Mouse (Mus musculus): ENCODE results near the gene Pitpnm1. TPM values are rescaled to one million over a fixed set of nuclear protein-coding genes. Genes with fewer than 3 reads are reported as not detected.
A peak's percentile ranks its signal among the peaks of the same experiment; 100 is the strongest.
"Not testable (repeated sequence)": the region's sequence is repeated elsewhere in the genome, so short reads cannot be mapped to it uniquely, and the experiment has no call there.

The Pitpnm1 gene
- polyA plus RNA-seq, 1 experiment from 2014 or later = 7.3 TPM

- peak overlapping the region; percentile 9; the same call in 1 of the 2 replicates for H3K4me2 ChIP-seq (replicated peaks)
- peak; percentile 20; the same call in 1 of the 2 replicates for ATAC-seq (ENCODE audit: low FRiP score, low read depth)
- WGBS = 33% methylated on average over 5 of the region's 5 CpGs
These were observed 14.0 kb downstream of the Pitpnm1 start for GRCm38 (mm10) chr19:4113806-4114230.

GRCm38 (mm10) chr19:4114551-4114950, 14.8 kb downstream of the Pitpnm1 start:
- Histone ChIP-seq H3K4me2 (replicated peaks) (no peak overlapping the region), H3K27ac (peak overlapping the region; percentile 69; the same call in 1 of the 2 replicates), H3K9me3 (no peaks in the 10 kb centered on the region), H3K4me1 (peaks cover 20% of the 10 kb centered on the region), H3K9ac (0 out of 2 replicates have a peak overlapping the region, but pooled peaks have one; percentile 25), H3K27me3 (no peaks in the 10 kb centered on the region), H3K4me3 (no peak overlapping the region), H3K36me3 (peaks cover 75% of the 10 kb centered on the region)
- WGBS = 92% methylated on average over 10 of the region's 10 CpGs
- ATAC-seq (ENCODE audit: low FRiP score, low read depth) = no peak

More at GRCm38 (mm10) chr19:4113806-4114230, 14.0 kb downstream of the Pitpnm1 start:
- Histone ChIP-seq H3K4me3 (no peak overlapping the region), H3K27me3 (no peaks in the 10 kb centered on the region), H3K4me1 (peaks cover 20% of the 10 kb centered on the region), H3K27ac (peak overlapping the region; percentile 69; the same call in 1 of the 2 replicates), H3K9ac (0 out of 2 replicates have a peak overlapping the region, but pooled peaks have one; percentile 35), H3K9me3 (no peaks in the 10 kb centered on the region), H3K36me3 (peaks cover 72% of the 10 kb centered on the region)

GRCm38 (mm10) chr19:4115144-4115543, 15.3 kb downstream of the Pitpnm1 start:
- Histone ChIP-seq H3K9ac (0 out of 2 replicates have a peak overlapping the region, but pooled peaks have one; percentile 25), H3K9me3 (no peaks in the 10 kb centered on the region), H3K27me3 (no peaks in the 10 kb centered on the region), H3K36me3 (peaks cover 75% of the 10 kb centered on the region), H3K27ac (no peak overlapping the region; the same call in 1 of the 2 replicates), H3K4me3 (no peak overlapping the region), H3K4me2 (replicated peaks) (no peak overlapping the region), H3K4me1 (peaks cover 22% of the 10 kb centered on the region)
- 95% methylated on average over 10 of the region's 10 CpGs for WGBS
- ATAC-seq (ENCODE audit: low FRiP score, low read depth) = no peak

GRCm38 (mm10) chr19:4115816-4116215, 16.0 kb downstream of the Pitpnm1 start:
- peaks cover 29% of the 10 kb centered on the region for H3K4me1 ChIP-seq
- no peaks in the 10 kb centered on the region for H3K9me3 ChIP-seq
- no peak for ATAC-seq (ENCODE audit: low FRiP score, low read depth)
- 85% methylated on average over 11 of the region's 11 CpGs for WGBS
- peaks cover 75% of the 10 kb centered on the region for H3K36me3 ChIP-seq
- H3K4me2 ChIP-seq (replicated peaks) = no peak overlapping the region
- H3K27ac ChIP-seq = no peak overlapping the region
- H3K27me3 ChIP-seq = no peaks in the 10 kb centered on the region
- no peak overlapping the region for H3K9ac ChIP-seq
- H3K4me3 ChIP-seq = no peak overlapping the region

- no peaks in the 10 kb centered on the region for H3K27me3 ChIP-seq
- no peaks in the 10 kb centered on the region for H3K9me3 ChIP-seq
- peaks cover 32% of the 10 kb centered on the region for H3K4me1 ChIP-seq
- H3K27ac ChIP-seq = no peak overlapping the region
- no peak overlapping the region for H3K4me3 ChIP-seq
- peaks cover 68% of the 10 kb centered on the region for H3K36me3 ChIP-seq
- ATAC-seq (ENCODE audit: low FRiP score, low read depth) = no peak
- no peak overlapping the region for H3K9ac ChIP-seq
- no peak overlapping the region for H3K4me2 ChIP-seq (replicated peaks)
- WGBS = 97% methylated on average over 7 of the region's 7 CpGs
These were observed 17.2 kb downstream of the Pitpnm1 start for GRCm38 (mm10) chr19:4117006-4117405.

- Histone ChIP-seq H3K9ac (no peak overlapping the region), H3K36me3 (peaks cover 55% of the 10 kb centered on the region), H3K27me3 (no peaks in the 10 kb centered on the region), H3K4me1 (peaks cover 28% of the 10 kb centered on the region), H3K9me3 (no peaks in the 10 kb centered on the region), H3K4me2 (replicated peaks) (no peak overlapping the region), H3K27ac (no peak overlapping the region), H3K4me3 (no peak overlapping the region)
- no peak for ATAC-seq (ENCODE audit: low FRiP score, low read depth)
- WGBS = 90% methylated on average over 2 of the region's 2 CpGs
These were observed 18.6 kb downstream of the Pitpnm1 start for GRCm38 (mm10) chr19:4118350-4118749.

- Histone ChIP-seq H3K36me3 (peaks cover 39% of the 10 kb centered on the region), H3K27me3 (no peaks in the 10 kb centered on the region), H3K27ac (no peak overlapping the region), H3K4me1 (peaks cover 22% of the 10 kb centered on the region), H3K9me3 (no peaks in the 10 kb centered on the region), H3K4me2 (replicated peaks) (peak overlapping the region; percentile 63), H3K9ac (0 out of 2 replicates have a peak overlapping the region, but pooled peaks have one; percentile 31), H3K4me3 (no peak overlapping the region)
- WGBS = 85% methylated on average over 6 of the region's 6 CpGs
- no peak for ATAC-seq (ENCODE audit: low FRiP score, low read depth)
These were observed 20.1 kb downstream of the Pitpnm1 start for GRCm38 (mm10) chr19:4119716-4120487.

GRCm38 (mm10) chr19:4120496-4120895, 20.7 kb downstream of the Pitpnm1 start:
- H3K9me3 ChIP-seq = no peaks in the 10 kb centered on the region
- 0 out of 2 replicates have a peak overlapping the region, but pooled peaks have one; percentile 31 for H3K9ac ChIP-seq
- no peak overlapping the region for H3K27ac ChIP-seq
- ATAC-seq (ENCODE audit: low FRiP score, low read depth) = no peak
- peaks cover 25% of the 10 kb centered on the region for H3K4me1 ChIP-seq
- H3K27me3 ChIP-seq = no peaks in the 10 kb centered on the region
- WGBS = 97% methylated on average over 2 of the region's 2 CpGs
- H3K4me2 ChIP-seq (replicated peaks) = peak overlapping the region; percentile 63
- peak overlapping the region; percentile 50 for H3K4me3 ChIP-seq
- H3K36me3 ChIP-seq = peaks cover 33% of the 10 kb centered on the region

GRCm38 (mm10) chr19:4121097-4121805, 21.5 kb downstream of the Pitpnm1 start:
- Histone ChIP-seq H3K4me3 (peak overlapping the region; percentile 50), H3K27me3 (no peaks in the 10 kb centered on the region), H3K4me1 (peaks cover 25% of the 10 kb centered on the region), H3K36me3 (peaks cover 26% of the 10 kb centered on the region), H3K27ac (peak overlapping the region; percentile 80), H3K9ac (peak overlapping the region; percentile 75), H3K4me2 (replicated peaks) (peak overlapping the region; percentile 63), H3K9me3 (no peaks in the 10 kb centered on the region)
- 2% methylated on average over 38 of the region's 38 CpGs for WGBS
- ATAC-seq (ENCODE audit: low FRiP score, low read depth) = peak; percentile 77

GRCm38 (mm10) chr19:4121896-4122295, 22.1 kb downstream of the Pitpnm1 start:
- not testable (repeated sequence) for H3K27ac ChIP-seq; H3K9ac ChIP-seq; ATAC-seq (ENCODE audit: low FRiP score, low read depth); H3K4me3 ChIP-seq; H3K27me3 ChIP-seq; H3K9me3 ChIP-seq
- H3K4me2 ChIP-seq (replicated peaks) = peak overlapping the region; percentile 63
- 63% methylated on average over 6 of the region's 6 CpGs for WGBS
- peaks cover 31% of the 10 kb centered on the region for H3K4me1 ChIP-seq
- peaks cover 19% of the 10 kb centered on the region for H3K36me3 ChIP-seq

GRCm38 (mm10) chr19:4122411-4123370, 22.9 kb downstream of the Pitpnm1 start:
- 86% methylated on average over 7 of the region's 7 CpGs for WGBS
- Histone ChIP-seq H3K9me3 (no peaks in the 10 kb centered on the region), H3K27ac (no peak overlapping the region), H3K36me3 (peaks cover 15% of the 10 kb centered on the region), H3K27me3 (no peaks in the 10 kb centered on the region), H3K4me3 (no peak overlapping the region), H3K9ac (no peak overlapping the region), H3K4me1 (peaks cover 39% of the 10 kb centered on the region), H3K4me2 (replicated peaks) (no peak overlapping the region)
- no peak for ATAC-seq (ENCODE audit: low FRiP score, low read depth)
